Mouse (Mus musculus) cerebellum, postnatal 14 days (tissue): ENCODE data around the gene Vamp2.

Source experiments
- DNase-seq, 2 experiments: peaks; one replicate each; pipeline ENCODE4 v3.0.0; 2021; ENCODE audit warnings: mixed read lengths in 2 of 2

Gene Vamp2

DNA sequence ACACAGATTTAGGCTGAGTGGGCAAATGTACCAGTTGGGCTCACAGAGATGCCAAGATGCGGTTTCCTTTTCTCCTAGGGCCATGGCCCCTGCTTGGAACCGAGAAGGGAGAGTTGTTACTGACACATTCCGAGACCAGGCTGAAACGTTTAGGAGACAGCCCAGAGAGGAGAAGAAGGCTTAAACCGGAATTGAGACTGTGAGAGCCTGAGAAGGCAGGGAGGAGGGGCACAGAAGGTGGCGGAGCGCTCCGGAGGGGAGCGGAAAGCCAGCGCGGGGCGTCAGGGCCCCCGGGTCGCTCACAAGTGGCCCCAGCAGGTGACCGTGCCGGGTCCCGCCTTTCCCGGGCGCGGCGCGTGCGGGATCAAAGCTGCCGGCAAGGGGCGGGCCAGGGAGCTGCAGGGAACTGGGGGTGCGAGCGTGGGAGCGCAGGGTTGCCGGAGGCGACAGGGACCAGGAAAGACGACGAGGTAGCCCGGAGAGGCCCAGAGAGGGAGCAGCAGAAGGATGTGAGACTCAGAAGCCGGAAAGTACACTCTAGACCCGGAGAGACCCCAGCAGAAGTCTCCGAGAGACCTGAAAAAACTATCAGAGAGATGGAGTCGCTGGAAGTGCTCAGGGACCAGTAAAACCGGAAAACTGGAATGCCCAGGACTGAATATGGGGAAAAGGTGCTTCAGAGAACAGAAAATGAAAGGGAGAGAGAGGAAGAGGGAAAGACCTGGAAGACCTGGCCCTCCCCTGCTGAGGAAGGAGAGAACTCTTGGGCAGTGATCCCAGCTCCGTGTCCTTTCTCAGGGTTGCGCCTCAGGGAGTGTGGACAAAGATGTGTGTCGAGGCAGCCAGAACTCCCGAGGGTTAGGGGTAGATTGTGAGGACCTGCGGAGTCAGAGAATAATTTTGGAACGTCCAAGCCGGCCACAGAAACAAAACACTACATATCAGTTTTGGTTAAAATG, 29.7 kb downstream of the Vamp2 start:
- peak; percentile 73 to 77 for DNase-seq

- DNase-seq = peak; percentile 94 to 98
Observed at GRCm38 (mm10) chr11:69118765-69119164, 30.5 kb downstream of the Vamp2 start.

- no peak for DNase-seq
Observed at GRCm38 (mm10) chr11:69119446-69120155, 31.3 kb downstream of the Vamp2 start.

GRCm38 (mm10) chr11:69120221-69121000, 32.1 kb downstream of the Vamp2 start, which contains the start of gene Hes7:
Hes7 (plus strand) TSS chr11:69120404.
- peak in 1 of 2 experiments; percentile 30 for DNase-seq

- peak in 1 of 2 experiments; percentile 29 for DNase-seq
Observed at GRCm38 (mm10) chr11:69121001-69121740, 32.9 kb downstream of the Vamp2 start.

DNA sequence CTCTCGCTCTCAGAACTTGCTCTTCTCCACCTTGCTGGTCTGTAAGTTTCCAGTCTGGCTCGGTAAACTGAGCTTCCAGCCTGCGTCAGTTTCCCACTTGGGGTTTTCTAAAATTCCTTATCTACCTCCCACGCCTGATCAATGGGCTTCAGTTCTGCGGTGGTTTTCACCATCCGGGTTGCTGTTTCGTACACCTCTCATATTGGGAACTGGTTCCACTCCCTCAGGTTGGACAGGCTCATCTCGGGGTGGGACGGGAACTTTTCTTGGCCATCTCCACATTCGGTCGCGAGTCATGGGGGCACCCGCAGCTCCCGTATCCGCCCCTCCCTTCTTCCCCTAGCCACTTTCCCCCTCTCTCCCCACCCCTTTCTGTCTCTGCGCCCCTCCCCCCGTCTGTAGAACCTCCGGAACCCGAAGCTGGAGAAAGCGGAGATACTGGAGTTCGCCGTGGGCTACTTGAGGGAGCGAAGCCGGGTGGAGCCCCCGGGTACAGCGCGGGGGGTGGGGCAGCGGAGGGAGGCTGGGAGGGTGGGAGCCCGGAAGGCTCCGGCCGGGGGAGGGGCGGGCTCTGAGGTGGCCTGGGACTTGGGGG, 33.5 kb downstream of the Vamp2 start:
- peak in 1 of 2 experiments; percentile 71 for DNase-seq

DNA sequence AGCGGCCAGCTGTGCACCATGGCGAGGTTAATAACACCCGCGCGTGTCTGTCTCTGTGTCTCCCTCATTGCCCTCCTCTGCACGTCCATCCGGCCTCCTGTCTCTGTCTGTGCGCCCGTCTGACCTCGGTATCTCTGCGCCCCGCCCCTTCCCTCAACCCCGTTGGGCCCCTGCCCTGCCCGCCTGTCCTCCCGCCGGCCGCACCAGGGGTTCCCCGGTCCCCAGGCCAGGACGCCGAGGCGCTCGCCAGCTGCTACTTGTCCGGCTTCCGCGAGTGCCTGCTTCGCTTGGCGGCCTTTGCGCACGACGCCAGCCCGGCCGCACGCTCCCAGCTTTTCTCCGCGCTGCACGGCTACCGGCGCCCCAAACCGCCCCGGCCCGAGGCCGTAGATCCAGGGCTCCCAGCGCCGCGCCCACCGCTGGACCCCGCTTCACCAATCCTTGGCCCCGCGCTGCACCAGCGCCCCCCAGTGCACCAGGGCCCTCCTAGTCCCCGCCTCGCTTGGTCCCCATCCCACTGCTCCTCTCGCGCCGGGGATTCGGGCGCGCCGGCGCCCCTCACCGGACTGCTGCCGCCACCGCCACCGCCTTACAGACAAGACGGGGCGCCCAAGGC, 34.2 kb downstream of the Vamp2 start, which contains the start of gene 9130213A22Rik:
Gene 9130213A22Rik (minus strand): TSS at position 254 of the 616 bp plus-strand sequence.
- DNase-seq = peak; percentile 89

DNA sequence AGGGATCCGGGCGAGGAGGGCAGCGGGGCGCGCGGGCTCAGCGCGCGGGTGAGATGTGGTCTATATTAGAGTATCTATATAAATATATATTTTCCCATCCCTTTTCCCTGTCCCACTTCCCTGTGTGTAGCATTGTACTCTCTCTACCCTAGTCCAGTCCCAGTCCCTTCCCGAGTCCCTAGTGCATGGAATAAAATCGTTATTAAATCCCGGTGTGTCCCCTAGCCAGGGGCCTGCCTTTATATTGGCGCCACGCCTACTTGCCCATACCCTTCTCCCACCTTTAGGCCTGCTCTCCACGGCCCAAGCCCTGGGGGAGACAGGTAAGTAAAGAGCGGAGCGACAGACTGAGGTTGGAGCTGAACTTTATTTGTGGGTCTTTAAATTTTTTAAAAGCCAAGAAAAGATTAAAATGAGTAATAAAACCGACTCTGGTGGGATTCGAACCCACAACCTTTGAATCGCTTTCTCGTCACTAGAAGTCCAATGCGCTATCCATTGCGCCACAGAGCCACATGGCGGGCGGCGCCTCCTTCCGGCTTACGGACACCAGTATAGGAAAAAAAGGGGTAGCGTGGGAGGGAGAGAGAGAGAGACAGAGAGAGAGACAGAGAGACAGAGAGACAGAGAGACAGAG, 34.9 kb downstream of the Vamp2 start:
- DNase-seq = peak; percentile 96 to 97

- peak; percentile 95 for DNase-seq
Observed at GRCm38 (mm10) chr11:69123693-69124497, 35.6 kb downstream of the Vamp2 start.

DNA sequence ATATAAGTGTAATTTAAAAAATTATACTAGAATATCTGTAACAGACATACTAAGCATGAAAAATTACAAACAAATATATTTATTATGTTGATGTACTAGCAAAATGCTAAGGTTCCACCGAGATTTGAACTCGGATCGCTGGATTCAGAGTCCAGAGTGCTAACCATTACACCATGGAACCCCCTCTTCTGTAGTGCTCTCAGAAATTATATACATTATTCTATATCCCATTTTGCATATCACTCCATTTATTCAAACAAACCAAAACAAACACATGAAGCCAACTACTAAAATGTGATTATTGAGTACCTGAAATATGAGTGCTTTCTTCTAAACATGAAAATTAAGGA, 36.2 kb downstream of the Vamp2 start:
- peak; percentile 82 to 85 for DNase-seq

DNA sequence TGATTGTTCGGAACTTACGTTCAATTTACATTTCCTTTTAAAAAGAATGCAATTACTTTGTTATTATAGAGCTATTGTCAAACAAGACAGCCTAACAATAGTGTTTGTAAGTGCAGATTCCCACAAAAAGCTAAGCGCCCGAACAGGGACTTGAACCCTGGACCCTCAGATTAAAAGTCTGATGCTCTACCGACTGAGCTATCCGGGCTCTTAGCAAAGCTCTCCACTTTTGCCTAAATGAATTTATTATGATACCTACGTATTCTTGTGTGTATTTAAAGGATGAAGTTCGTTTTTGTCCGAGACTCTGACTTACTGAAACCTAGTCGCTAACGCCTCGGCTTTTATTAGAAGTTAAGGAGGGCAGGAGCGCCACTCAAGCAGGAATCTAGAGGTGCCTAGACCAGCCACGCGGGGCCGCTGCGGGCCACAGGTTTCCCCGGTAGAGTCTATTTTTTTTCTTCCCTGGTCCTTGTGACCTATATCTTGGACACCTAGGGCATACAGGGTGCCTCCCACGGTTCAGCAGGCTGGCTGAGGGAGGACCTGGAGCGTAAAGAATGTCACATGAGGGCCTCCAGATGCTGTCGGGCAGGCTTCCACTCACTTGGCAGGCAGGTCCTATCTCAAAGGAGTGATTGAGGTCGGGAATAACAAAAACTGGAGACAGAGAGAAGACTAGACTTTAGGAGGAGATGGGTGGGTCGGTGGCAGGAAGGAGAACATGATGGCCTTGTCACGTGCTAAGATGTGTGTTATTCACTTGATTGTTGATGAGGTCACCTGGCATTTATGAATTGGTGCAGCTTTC, 37.0 kb downstream of the Vamp2 start:
- DNase-seq = peak; percentile 89 to 90

DNA sequence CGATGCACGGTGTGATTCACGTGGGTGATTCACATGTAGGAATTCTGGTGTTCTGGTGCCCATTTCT, 37.4 kb downstream of the Vamp2 start, which contains the start of gene Aloxe3:
Gene Aloxe3 (plus strand): TSS at position 45 of the 67 bp plus-strand sequence.
- DNase-seq = no peak

DNA sequence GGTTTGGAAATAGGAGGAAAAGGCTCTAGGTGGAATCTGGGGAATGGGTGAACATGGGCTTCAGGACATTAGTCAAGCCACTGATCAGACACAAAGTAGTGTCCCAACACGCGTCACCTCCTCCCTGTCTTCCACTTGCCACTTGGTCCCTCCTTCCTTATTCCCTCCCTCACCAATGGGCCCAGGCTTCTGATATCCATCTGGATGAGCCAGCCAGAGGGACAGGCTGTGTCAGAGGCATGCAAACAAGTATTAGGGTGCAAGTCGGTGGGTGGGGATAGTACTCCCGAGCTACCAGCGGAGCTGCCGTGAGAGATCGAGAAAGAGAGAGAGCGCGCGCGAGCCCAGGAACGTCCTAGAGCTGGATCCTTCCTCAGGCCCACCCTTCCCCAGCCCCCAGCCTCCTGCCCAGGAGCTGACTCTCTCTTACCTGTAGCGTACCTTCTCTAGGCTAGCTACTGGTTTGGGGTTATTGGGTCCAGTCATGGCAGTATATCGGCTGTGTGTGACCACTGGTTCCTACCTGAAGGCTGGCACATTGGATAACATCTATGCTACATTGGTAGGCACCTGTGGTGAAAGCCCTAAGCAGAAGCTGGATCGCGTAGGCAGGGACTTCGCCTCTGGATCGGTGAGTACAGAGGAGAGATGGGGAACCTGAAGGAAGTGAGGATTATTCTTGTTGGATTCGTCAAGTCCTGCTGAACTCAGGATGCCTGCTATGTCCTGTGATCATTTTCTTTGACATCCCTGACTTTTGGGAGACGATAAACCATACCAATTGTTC, 37.8 kb downstream of the Vamp2 start:
- DNase-seq = peak; percentile 61

- no peak for DNase-seq
Observed at GRCm38 (mm10) chr11:69126706-69127095, 38.4 kb downstream of the Vamp2 start.

DNA sequence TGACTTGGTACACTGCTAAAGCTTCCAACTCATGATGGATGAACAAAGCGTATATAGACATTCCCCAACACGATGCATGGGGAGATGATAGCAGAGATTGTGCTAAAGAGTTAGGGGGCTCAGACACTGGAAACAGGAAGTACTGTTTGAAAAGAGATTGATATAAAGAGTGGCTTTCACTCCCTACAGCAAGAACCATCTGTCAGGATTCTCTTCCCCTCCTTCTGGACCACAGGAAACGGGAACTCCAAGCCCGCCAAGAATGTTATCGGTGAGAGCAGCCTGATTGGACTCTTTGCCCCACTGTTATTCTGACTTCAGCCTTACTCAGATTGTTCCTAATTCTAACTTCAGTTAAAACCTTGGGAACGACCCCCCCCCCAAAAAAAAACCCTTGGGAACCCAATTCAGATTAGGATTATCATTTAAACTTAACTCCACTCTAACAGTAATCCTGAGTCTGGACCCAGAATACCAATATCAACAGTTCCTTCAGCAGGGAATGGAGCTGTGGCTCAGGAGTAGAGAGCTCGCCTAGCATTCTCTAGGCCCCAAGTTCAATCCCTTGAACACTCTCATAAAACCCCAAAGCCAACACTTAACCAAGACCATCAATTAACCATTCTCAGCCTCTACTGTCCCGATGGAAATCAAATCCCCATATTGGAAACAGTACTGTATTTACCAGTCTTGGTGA, 40.3 kb downstream of the Vamp2 start:
- DNase-seq = no peak

DNA sequence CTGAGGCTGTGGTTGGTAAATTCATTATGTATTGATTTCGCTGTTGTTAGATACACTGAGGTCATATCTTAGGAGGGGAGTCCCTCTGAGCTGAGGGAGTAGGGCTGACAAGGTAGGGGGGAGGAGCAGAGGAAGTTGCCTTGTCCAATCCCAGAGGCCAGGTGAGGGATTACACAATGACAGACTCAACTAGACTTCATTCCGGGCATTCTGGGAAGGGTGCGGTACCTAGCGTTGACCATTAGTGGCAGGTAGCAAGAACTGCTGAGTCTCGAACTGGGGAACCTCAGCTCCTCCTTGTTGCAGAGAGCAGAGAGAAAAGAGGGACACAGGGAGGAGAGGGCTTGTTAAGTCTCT, 45.3 kb downstream of the Vamp2 start:
- DNase-seq = no peak

DNA sequence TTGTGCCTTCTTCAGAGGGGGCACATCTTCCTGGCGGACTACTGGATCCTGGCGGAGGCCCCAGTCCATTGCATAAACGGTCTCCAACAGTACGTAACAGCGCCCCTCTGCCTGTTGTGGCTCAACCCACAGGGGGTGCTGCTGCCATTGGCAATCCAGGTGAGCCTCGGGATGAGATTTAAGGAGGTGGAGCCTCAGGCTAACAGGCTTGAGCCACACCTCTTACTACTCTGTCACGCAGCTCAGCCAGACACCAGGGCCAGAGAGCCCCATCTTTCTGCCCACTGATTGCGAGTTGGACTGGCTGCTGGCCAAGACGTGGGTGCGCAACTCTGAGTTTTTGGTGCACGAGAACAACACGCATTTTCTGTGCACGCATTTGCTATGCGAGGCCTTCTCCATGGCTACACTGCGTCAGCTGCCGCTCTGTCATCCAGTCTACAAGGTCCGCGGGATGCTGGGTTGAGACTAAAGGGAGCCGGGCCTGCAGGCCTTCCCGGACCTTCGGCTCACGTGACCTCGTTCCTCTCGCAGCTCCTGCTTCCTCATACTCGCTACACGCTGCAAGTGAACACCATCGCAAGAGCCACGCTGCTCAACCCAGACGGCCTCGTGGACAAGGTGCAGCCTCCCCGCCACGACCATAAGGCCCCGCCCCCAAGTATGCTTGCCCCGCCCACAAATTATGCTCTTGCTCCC, 45.8 kb downstream of the Vamp2 start:
- peak; percentile 64 to 75 for DNase-seq

DNA sequence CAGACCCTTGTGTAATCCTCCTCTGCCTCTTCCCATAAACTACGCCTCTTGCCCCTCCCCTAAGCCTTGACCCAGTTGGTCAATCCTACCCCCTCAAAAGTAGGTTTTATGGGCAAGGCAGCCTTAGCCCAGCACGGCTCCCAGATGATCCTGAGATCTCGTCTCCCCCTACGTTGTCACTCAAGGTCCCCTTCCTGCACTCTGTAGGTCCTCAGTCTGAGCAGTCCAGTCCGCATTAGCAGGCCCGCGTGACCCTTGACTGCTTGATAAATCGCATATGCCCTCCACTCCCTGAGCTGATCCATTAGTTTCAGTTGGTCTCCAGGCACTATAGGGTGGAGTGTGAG, 46.3 kb downstream of the Vamp2 start:
- no peak for DNase-seq
